In genomic region chr3:129494731-129495130, GRCm38 (mm10) we compare ENCODE assay signal across 10 mouse cellular contexts.
"Had no signal": no experiment of that assay in that cellular context is flagged by ENCODE, and none has a peak within 500 bp of the region (broad histone marks: within the 10 kb centered on the region; RNA-seq: fewer than 3 reads in every experiment).

No protein-coding gene starts in this region.

- ATAC-seq: intestine, postnatal 0 days; lung, postnatal 0 days; midbrain, embryonic 15.5 days had no signal

- H3K9ac ChIP-seq: liver, embryonic 14.5 days; midbrain, embryonic 15.5 days; neural tube, embryonic 12.5 days had no signal

- H3K27me3 ChIP-seq: megakaryocyte, embryonic 14.5 days; midbrain, embryonic 15.5 days; neural tube, embryonic 12.5 days had no signal

- H3K9me3 ChIP-seq: limb, embryonic 10.5 days; midbrain, embryonic 15.5 days; neural tube, embryonic 12.5 days had no signal

- H3K4me3 ChIP-seq: layer of hippocampus, adult 2 months; limb, embryonic 10.5 days; megakaryocyte, embryonic 14.5 days; midbrain, embryonic 15.5 days; neural tube, embryonic 12.5 days had no signal

- H3K36me3 ChIP-seq: limb, embryonic 10.5 days; midbrain, embryonic 15.5 days; neural tube, embryonic 12.5 days had no signal

- H3K4me2 ChIP-seq: midbrain, embryonic 11.5 days; midbrain, embryonic 15.5 days; neural tube, embryonic 12.5 days had no signal

- H3K4me1 ChIP-seq: megakaryocyte, embryonic 14.5 days; midbrain, embryonic 15.5 days; neural tube, embryonic 12.5 days had no signal

- H3K27ac ChIP-seq: layer of hippocampus, adult 2 months; limb, embryonic 10.5 days; liver, embryonic 14.5 days; midbrain, embryonic 15.5 days; neural tube, embryonic 12.5 days had no signal

- DNase-seq: lung, adult 2 months had no signal
